Mouse (Mus musculus): ENCODE data around the gene Wwc1.
"Not testable (repeated sequence)": the region's sequence is repeated elsewhere in the genome, so short reads cannot be mapped to it uniquely, and the experiment has no call there.

- TF ChIP-seq POLR2A (IDR thresholded peaks at IDR 0.05; ENCODE audit: extremely low read depth, insufficient read depth, low read length); CTCF (IDR thresholded peaks at IDR 0.05; ENCODE audit: low read depth, low read length): not testable (repeated sequence)
Measured at GRCm38 (mm10) chr11:35840806-35841205, 139.5 kb downstream of the Wwc1 start.

Data from liver, adult 2 months (tissue).